Mouse (Mus musculus) kidney, embryonic 15.5 days (tissue): ENCODE data around the gene Ankrd65. TPM values are rescaled to one million over a fixed set of nuclear protein-coding genes. Genes with fewer than 3 reads are reported as not detected.
"Not testable (repeated sequence)": the region's sequence is repeated elsewhere in the genome, so short reads cannot be mapped to it uniquely, and the experiment has no call there.

Experiments used
- ATAC-seq: fragments of 200-750 bp; cut with Nextera tagmentation; replicated peaks from 2 replicates; pipeline ENCODE4 v1.8.0; 2017; ENCODE audit warnings: moderate TSS enrichment; ENCODE audit not compliant: low FRiP score
- H3K27ac ChIP-seq: fragments of 300-500 bp; sonication (generic); 2 replicates; pipeline ENCODE4 v1.5.1; 2015; ENCODE audit warnings: mild to moderate bottlenecking, inconsistent platforms
- H3K27me3 ChIP-seq: fragments of 300-500 bp; sonication (generic); 2 replicates; pipeline ENCODE4 v1.6.1; 2015; ENCODE audit warnings: inconsistent platforms
- H3K36me3 ChIP-seq: fragments of 300-500 bp; sonication (generic); 2 replicates; pipeline ENCODE4 v1.6.1; 2015; ENCODE audit warnings: inconsistent platforms
- H3K4me1 ChIP-seq: fragments of 300-500 bp; sonication (generic); 2 replicates; pipeline ENCODE4 v1.6.1; 2015; ENCODE audit warnings: inconsistent platforms
- H3K4me2 ChIP-seq: fragments of 300-500 bp; sonication (generic); 2 replicates; pipeline ENCODE4 v1.6.1; 2015; ENCODE audit warnings: moderate library complexity, mild to moderate bottlenecking, inconsistent platforms
- H3K4me3 ChIP-seq: fragments of 300-500 bp; sonication (generic); replicated peaks from 2 replicates; pipeline ENCODE4 v1.5.1; 2015; ENCODE audit warnings: mild to moderate bottlenecking, inconsistent platforms
- H3K9ac ChIP-seq: fragments of 300-500 bp; sonication (generic); 2 replicates; pipeline ENCODE4 v1.6.1; 2015; ENCODE audit warnings: mild to moderate bottlenecking, inconsistent platforms
- H3K9me3 ChIP-seq: fragments of 300-500 bp; sonication (generic); replicated peaks from 2 replicates; pipeline ENCODE4 v1.6.1; 2016; ENCODE audit warnings: inconsistent platforms
- WGBS: fragments of 180-500 bp; shearing (Covaris S2); methylation state at CpG from one replicate; pipeline ENCODE4 v1.1.7; 2015; ENCODE audit warnings: mixed read lengths; 5-methylcytosine and 5-hydroxymethylcytosine counted together
- polyA plus RNA-seq: library from polyadenylated mRNA; unstranded; fragments of >200 nt; fragmentation: Nextera tagmentation; extraction: Ambion mirVana; gene quantifications from 2 replicates; pipeline ENCODE4 v1.2.1, GENCODE M21; 2015

The Ankrd65 gene
- polyA plus RNA-seq, 1 experiment from 2014 or later, result 0.34 TPM

DNA sequence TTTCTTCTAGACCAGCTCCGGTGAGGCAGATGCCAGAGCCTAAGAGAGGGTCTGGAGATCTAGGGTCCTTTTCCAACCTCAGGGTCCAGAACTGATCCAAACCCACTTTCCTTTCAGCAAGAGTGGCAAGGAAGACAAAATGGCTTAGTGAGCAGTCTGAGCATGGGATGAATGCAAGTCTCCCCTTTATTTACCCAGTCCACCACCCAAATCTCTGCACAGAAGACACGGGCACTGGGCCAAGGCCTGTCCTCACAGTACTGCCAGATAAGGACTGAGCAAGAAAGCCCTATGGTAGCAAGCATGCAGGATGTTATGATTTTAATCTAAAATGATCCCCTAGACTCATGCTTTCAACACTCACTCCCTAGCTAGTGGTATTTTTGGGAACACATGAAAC is 12.4 kb upstream of the Ankrd65 start:
- Histone ChIP-seq H3K9me3 (no peaks in the 10 kb centered on the region), H3K36me3 (no peaks in the 10 kb centered on the region), H3K9ac (no peak overlapping the region), H3K27me3 (peaks cover 20% of the 10 kb centered on the region), H3K27ac (no peak overlapping the region), H3K4me3 (no peak overlapping the region), H3K4me2 (no peak overlapping the region), H3K4me1 (peaks cover 40% of the 10 kb centered on the region)
- ATAC-seq, result no peak
- 82% methylated on average over 2 of the region's 2 CpGs for WGBS

DNA sequence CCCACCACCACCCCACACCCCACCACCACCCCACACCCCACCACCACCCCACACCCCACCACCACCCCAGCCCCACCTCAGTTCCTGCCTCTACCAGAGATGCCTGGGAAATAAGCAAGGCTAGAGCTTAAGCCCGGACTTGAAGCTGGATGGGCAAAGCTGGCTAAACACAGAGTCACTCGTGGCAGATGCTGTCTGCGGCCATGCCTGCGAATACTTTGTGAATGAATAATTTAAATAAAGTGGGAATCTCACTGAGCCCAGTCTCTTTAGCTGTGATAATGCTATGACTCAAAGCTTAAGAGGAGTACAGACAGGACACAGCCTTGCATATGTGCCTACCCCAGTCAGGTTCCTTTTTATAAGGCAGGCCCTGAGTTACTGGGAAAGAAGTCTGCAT is 10.7 kb upstream of the Ankrd65 start:
- Histone ChIP-seq H3K36me3 (no peaks in the 10 kb centered on the region), H3K27ac (no peak overlapping the region), H3K4me3 (no peak overlapping the region), H3K27me3 (peaks cover 11% of the 10 kb centered on the region), H3K4me2 (no peak overlapping the region), H3K9me3 (no peaks in the 10 kb centered on the region), H3K4me1 (peaks cover 40% of the 10 kb centered on the region), H3K9ac (no peak overlapping the region)
- 84% methylated on average over 4 of the region's 4 CpGs for WGBS
- ATAC-seq, result no peak

DNA sequence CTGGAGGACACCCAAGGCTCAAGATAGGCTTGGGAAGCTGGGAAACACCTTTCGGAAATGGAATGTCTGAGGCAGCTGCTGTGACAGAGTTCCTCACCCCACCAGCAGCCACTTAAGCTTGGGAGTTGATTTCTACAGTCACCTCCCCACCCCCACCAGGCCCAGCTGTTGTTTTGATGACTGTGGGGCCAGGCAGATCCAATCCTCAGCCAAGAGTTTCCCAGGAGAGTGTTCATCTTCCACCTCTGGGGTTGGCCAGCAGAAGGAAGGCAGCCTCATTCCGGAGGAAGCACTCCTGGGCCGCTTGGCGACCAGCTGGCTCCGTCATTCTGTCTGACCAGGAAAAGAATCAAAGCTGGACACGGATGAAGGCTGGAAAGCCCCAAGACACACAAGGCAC is 9.3 kb upstream of the Ankrd65 start:
- H3K4me3 ChIP-seq, result no peak overlapping the region
- peaks cover 30% of the 10 kb centered on the region for H3K4me1 ChIP-seq
- no peak for ATAC-seq
- H3K27ac ChIP-seq, result peak overlapping the region; percentile 75
- no peaks in the 10 kb centered on the region for H3K36me3 ChIP-seq
- WGBS, result 18% methylated on average over 6 of the region's 6 CpGs
- H3K9ac ChIP-seq, result no peak overlapping the region
- no peaks in the 10 kb centered on the region for H3K9me3 ChIP-seq
- 0 out of 2 replicates have a peak overlapping the region, but pooled peaks have one; percentile 20 for H3K4me2 ChIP-seq
- no peaks in the 10 kb centered on the region; the same call in none of the 2 replicates for H3K27me3 ChIP-seq

DNA sequence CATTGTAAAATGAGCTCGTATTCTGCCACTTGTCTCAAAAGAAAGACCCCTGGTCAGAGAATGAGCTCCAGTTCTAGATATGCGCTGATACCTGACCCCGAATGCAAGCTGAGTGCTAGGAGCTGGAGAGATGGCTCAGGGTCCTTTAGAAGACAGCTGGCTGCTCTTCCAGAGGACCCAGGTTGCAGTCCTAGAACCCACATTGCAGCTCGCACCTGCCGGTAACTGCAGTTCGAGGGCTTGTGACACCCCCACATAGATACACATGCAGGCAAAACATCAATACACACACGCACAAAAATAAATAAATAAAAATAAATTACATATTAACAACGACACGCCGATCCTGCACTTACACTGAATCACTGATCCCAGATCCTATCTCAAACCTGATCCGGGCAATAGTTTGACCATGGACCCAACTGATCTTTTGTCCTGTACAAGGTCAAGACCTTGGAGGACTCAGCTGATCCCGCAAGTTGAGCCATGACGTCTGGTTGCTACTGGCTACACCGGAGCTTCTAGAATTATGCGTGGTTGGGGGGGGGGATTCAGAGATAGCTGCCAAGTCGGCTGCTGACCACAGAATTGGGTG is 6.7 kb upstream of the Ankrd65 start:
- no peaks in the 10 kb centered on the region for H3K9me3 ChIP-seq
- peak overlapping the region; percentile 70 for H3K4me3 ChIP-seq
- H3K27me3 ChIP-seq, result no peaks in the 10 kb centered on the region; the same call in 1 of the 2 replicates
- peak overlapping the region; percentile 92 for H3K4me2 ChIP-seq
- H3K4me1 ChIP-seq, result peaks cover 19% of the 10 kb centered on the region
- H3K9ac ChIP-seq, result peak overlapping the region; percentile 69
- peak; percentile 37 for ATAC-seq
- WGBS, result 38% methylated on average over 16 of the region's 16 CpGs
- H3K27ac ChIP-seq, result peak overlapping the region; percentile 86; the same call in 1 of the 2 replicates
- no peaks in the 10 kb centered on the region for H3K36me3 ChIP-seq

DNA sequence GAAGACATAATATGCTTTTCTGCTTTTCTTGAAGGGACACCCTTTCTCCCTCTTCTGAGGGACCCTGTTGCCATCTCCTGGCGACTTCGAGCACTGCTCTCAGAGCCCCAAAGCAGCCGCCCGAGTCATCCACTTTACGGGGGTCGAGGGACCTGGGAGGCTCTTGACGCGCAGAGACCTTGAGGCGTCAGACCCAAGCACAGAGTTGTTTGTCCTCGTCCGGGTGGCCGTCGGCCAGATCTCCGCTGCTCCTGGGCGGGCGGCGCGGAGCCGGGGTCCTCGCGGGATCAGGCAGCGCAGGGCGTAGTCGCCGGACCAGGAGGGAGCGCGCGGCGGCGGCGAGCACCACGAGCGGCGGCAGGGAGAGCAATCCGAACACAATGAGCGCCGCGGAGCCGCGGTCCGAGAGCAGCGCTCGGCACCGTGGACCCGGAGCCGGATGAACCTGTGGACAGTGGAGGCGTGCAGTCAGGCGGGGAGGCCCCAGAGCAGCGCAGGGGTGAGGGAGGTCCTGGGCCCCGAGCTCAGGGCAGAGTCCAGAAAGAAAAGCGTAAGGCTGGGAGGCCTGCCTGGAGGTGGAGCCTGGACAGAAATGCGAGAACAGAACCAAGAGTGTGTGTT is 6.0 kb upstream of the Ankrd65 start:
- peak; percentile 86 for ATAC-seq
- Histone ChIP-seq H3K4me1 (peaks cover 19% of the 10 kb centered on the region), H3K36me3 (no peaks in the 10 kb centered on the region), H3K4me3 (peak overlapping the region; percentile 70), H3K9me3 (no peaks in the 10 kb centered on the region), H3K4me2 (peak overlapping the region; percentile 92), H3K9ac (peak overlapping the region; percentile 69), H3K27ac (peak overlapping the region; percentile 86), H3K27me3 (no peaks in the 10 kb centered on the region)
- under 1% methylated on average over 52 of the region's 52 CpGs for WGBS

DNA sequence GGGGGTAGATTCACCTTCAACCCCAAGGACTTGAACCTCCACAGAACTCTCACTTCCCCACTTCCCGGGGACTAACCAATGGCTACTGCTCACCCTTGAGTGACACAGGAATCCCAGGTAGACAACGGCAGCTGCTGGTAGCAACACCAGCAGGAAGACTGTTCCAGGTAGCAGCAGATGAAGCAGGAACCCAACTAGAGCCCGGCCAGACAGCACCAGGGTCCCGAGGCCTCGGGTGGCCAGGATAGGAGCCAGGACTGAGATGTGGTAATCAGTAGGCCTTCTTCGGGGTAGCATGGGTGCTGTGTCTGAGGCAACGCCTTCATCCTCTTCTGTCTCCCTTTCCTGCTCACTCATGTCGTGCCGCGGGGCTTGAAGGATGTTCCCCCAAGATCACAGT is 5.0 kb upstream of the Ankrd65 start:
- H3K9me3 ChIP-seq, result no peaks in the 10 kb centered on the region
- WGBS, result 85% methylated on average over 10 of the region's 10 CpGs
- H3K4me1 ChIP-seq, result peaks cover 19% of the 10 kb centered on the region
- H3K9ac ChIP-seq, result no peak overlapping the region
- ATAC-seq, result no peak
- H3K27ac ChIP-seq, result no peak overlapping the region
- no peak overlapping the region for H3K4me2 ChIP-seq
- H3K27me3 ChIP-seq, result no peaks in the 10 kb centered on the region
- H3K36me3 ChIP-seq, result no peaks in the 10 kb centered on the region
- no peak overlapping the region for H3K4me3 ChIP-seq

DNA sequence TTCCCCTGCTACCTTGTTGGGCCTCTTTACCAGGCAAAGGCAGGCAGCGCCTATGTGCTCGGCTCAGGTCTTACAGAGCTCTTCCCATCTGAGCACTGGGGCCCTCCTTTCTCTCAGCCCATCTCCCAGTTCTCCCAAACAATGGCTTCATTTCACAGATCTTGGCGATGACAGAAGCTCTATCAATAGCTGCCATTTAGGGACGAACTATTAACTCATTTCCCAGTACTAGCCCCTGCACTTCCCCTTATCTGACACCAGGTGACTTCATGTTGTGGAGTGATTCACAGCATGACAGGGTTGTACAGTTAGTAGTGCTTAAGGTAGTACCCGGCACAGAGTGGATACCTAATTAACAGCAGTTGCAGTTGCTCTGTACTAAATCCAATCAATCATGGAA is 4.4 kb upstream of the Ankrd65 start, which contains the start of gene Tmem88b:
Tmem88b (minus strand) TSS at position 56 of the 400 bp plus-strand sequence.
- H3K9me3 ChIP-seq, result no peaks in the 10 kb centered on the region
- ATAC-seq, result no peak
- H3K9ac ChIP-seq, result peak within 1 kb of the TSS; percentile 69; the same call in 1 of the 2 replicates
- H3K36me3 ChIP-seq, result no peaks in the 10 kb centered on the region
- 75% methylated on average over 5 of the region's 5 CpGs for WGBS
- peak within 1 kb of the TSS; percentile 86; the same call in 1 of the 2 replicates for H3K27ac ChIP-seq
- no peaks in the 10 kb centered on the region for H3K27me3 ChIP-seq
- H3K4me3 ChIP-seq, result peak within 1 kb of the TSS; percentile 70
- H3K4me1 ChIP-seq, result peaks cover 22% of the 10 kb centered on the region
- peak within 1 kb of the TSS; percentile 92 for H3K4me2 ChIP-seq

DNA sequence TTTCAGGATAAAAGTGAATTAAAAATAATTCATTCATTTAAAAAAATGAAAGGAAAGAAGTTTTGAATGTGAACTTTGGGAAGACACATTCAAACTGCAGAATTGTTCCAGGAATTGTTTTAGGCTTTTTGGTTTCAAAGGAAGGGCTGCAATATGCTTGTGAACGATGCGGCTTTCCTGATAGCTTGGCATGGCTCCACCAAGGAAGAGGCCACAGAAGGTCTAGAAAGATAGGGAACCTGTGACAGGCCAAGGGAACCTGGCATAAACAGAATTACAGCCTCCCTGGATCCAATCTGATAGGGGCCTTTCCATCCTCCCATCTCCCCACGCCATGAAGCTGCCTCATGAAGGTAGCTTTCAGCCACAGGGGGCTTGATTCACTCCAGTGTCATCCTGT is 1.9 kb upstream of the Ankrd65 start:
- no peaks in the 10 kb centered on the region for H3K27me3 ChIP-seq
- H3K4me1 ChIP-seq, result peaks cover 34% of the 10 kb centered on the region
- WGBS, result 84% methylated on average over 3 of the region's 3 CpGs
- H3K4me3 ChIP-seq, result no peak overlapping the region
- ATAC-seq, result no peak
- H3K4me2 ChIP-seq, result no peak overlapping the region
- no peaks in the 10 kb centered on the region for H3K36me3 ChIP-seq
- no peak overlapping the region for H3K27ac ChIP-seq
- H3K9ac ChIP-seq, result no peak overlapping the region
- no peaks in the 10 kb centered on the region for H3K9me3 ChIP-seq

DNA sequence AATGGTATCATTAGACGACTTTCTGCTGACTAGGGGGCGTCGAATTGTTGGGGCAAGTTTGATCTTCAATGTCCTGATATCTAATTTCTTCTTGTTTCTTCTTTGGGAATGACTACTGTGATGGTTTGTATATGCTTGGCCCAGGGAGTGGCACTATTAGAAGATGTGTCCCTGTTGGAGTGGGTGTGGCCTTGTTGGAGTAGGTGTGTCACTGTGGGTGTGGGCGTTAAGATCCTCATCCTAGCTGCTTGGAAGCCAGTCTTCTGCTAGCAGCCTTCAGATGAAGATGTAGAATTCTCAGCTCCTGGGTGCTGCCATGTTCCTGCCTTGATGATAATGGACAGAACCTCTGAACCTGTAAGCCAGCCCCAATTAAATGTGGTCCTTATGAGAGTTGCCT is 1.4 kb upstream of the Ankrd65 start:
- not testable (repeated sequence) for H3K4me2 ChIP-seq, H3K36me3 ChIP-seq, H3K27me3 ChIP-seq, H3K9ac ChIP-seq, H3K27ac ChIP-seq, ATAC-seq, H3K4me3 ChIP-seq, H3K9me3 ChIP-seq
- WGBS, result 79% methylated on average over 4 of the region's 4 CpGs
- peaks cover 29% of the 10 kb centered on the region for H3K4me1 ChIP-seq

DNA sequence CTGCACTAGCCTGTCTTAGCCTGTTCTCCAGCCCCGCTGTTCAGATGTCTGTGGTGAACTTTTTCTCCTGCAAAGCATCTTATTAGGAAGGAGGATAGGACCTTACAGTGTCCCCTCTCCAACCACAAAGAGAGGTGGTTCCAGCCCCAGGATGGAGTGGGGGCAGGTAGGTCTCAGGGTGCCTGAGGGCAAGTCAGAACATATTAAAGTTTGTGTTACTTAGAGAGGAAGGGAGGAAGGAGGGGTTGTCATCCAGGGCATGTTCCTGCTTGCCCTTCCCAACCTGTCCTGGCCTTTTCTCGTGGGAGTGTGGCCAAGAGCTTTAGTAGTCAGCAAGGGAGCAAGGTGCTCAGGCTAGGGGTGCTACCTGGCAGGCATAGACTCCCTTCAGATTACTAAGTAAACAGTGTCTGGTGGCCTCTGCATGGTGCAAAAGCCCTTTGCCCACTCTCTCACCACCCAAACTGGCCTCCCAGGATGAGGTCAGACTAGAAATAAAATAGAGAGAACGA is 467 bp downstream of the Ankrd65 start:
- 0 out of 2 replicates have a peak overlapping the region, but pooled peaks have one; percentile 9 for H3K27ac ChIP-seq
- H3K4me2 ChIP-seq, result no peak overlapping the region
- H3K9me3 ChIP-seq, result no peaks in the 10 kb centered on the region
- H3K9ac ChIP-seq, result no peak overlapping the region
- peaks cover 21% of the 10 kb centered on the region for H3K4me1 ChIP-seq
- 40% methylated on average over 3 of the region's 3 CpGs for WGBS
- H3K36me3 ChIP-seq, result no peaks in the 10 kb centered on the region
- peak; percentile 34; the same call in 1 of the 2 replicates for ATAC-seq
- H3K4me3 ChIP-seq, result no peak overlapping the region
- H3K27me3 ChIP-seq, result no peaks in the 10 kb centered on the region

DNA sequence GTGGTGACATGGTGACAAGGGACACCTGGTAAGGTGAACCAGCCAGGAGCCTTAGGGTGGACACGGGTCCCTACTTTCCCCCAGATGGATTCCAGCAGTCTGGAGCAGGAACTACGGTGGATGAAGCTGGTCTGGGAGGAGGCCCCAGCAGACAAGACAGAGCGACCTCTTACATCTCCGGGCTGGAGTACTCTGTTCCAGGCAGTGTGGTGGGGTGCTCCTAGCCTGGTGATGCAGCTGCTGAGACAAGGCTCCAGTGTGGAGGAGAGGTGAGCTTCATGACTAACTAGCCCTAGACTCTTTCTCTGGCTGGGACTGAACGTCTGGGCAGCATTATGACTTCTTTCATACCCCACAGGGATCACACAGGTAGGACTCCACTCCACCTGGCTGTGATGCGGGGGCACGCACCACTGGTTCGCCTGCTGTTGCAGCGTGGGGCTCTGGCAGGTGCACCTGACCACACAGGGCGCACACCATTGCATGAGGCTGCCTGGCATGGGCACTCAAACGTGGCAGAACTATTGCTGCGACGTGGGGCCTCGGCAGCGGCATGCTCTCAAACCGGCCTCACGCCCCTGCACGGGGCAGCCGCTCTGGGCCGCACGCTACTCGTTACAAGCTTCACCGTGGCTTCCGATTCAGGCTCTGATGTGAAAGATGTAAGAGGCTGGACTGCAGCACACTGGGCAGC is 1.1 kb downstream of the Ankrd65 start:
- H3K27ac ChIP-seq, result peak overlapping the region; percentile 9
- no peaks in the 10 kb centered on the region for H3K9me3 ChIP-seq
- peak overlapping the region; percentile 38 for H3K4me2 ChIP-seq
- no peak overlapping the region for H3K9ac ChIP-seq
- peak; percentile 83 for ATAC-seq
- WGBS, result 42% methylated on average over 24 of the region's 24 CpGs
- H3K4me1 ChIP-seq, result peaks cover 21% of the 10 kb centered on the region
- no peak overlapping the region for H3K4me3 ChIP-seq
- H3K36me3 ChIP-seq, result no peaks in the 10 kb centered on the region
- H3K27me3 ChIP-seq, result peaks cover 4% of the 10 kb centered on the region; the same call in 1 of the 2 replicates

DNA sequence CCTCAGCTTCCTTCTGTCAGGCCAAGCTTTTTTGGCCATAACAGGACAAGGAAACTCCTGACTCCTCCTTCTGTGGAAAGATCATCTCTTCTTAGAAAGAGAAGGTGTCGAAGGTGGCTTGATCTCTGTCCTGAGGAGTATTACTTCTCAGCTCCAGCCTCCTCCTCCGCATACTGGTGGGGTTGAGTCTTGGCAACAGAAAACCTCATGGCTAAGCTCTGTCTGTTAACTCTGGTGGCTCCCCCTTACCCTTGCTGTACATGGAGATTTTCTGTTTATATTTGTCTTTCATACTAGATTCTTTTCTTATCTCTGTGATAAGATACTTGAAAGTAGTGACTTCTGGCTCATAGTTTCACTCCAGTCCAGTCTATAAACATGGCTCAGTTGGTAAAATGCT is 3.5 kb downstream of the Ankrd65 start:
- 40% methylated on average over 2 of the region's 2 CpGs for WGBS
- Histone ChIP-seq H3K4me1 (peaks cover 21% of the 10 kb centered on the region), H3K4me3 (no peak overlapping the region), H3K27ac (no peak overlapping the region), H3K9ac (no peak overlapping the region), H3K4me2 (no peak overlapping the region), H3K9me3 (no peaks in the 10 kb centered on the region), H3K36me3 (no peaks in the 10 kb centered on the region), H3K27me3 (peaks cover 4% of the 10 kb centered on the region; the same call in 1 of the 2 replicates)
- ATAC-seq, result no peak
